Mouse (Mus musculus) lung, postnatal 25 days (tissue): ENCODE data around the gene Tmem165.

Source experiments
- DNase-seq: peaks from one replicate; pipeline ENCODE4 v3.0.0; 2022; ENCODE audit warnings: low spot score

Gene Tmem165

GRCm38 (mm10) chr5:76171039-76171438 is 12.6 kb upstream of the Tmem165 start:
- DNase-seq: no peak

- no peak for DNase-seq
Measured at GRCm38 (mm10) chr5:76175051-76175450, 8.6 kb upstream of the Tmem165 start.

GRCm38 (mm10) chr5:76176411-76176810 is 7.3 kb upstream of the Tmem165 start:
- no peak for DNase-seq

- DNase-seq: no peak
Measured at GRCm38 (mm10) chr5:76176841-76177240, 6.8 kb upstream of the Tmem165 start.

GRCm38 (mm10) chr5:76177664-76178063 is 6.0 kb upstream of the Tmem165 start:
- DNase-seq: no peak

- no peak for DNase-seq
Measured at GRCm38 (mm10) chr5:76179171-76179570, 4.5 kb upstream of the Tmem165 start.

- DNase-seq: no peak
Measured at GRCm38 (mm10) chr5:76179791-76180190, 3.9 kb upstream of the Tmem165 start.

- no peak for DNase-seq
Measured at GRCm38 (mm10) chr5:76182326-76182725, 1.4 kb upstream of the Tmem165 start.

- no peak for DNase-seq
Measured at GRCm38 (mm10) chr5:76183043-76183749, 484 bp upstream of the Tmem165 start.

- peak; percentile 75 for DNase-seq
Measured at GRCm38 (mm10) chr5:76184286-76185080, 803 bp downstream of the Tmem165 start.

GRCm38 (mm10) chr5:76187885-76188284 is 4.2 kb downstream of the Tmem165 start:
- DNase-seq: no peak

- DNase-seq: no peak
Measured at GRCm38 (mm10) chr5:76190609-76191008, 6.9 kb downstream of the Tmem165 start.

- no peak for DNase-seq
Measured at GRCm38 (mm10) chr5:76193075-76193474, 9.4 kb downstream of the Tmem165 start.

- peak; percentile 58 for DNase-seq
Measured at GRCm38 (mm10) chr5:76194377-76194945, 10.8 kb downstream of the Tmem165 start.

GRCm38 (mm10) chr5:76199346-76199745 is 15.7 kb downstream of the Tmem165 start:
- DNase-seq: no peak

- DNase-seq: no peak
Measured at GRCm38 (mm10) chr5:76203171-76203570, 19.5 kb downstream of the Tmem165 start.

- no peak for DNase-seq
Measured at GRCm38 (mm10) chr5:76205886-76206285, 22.2 kb downstream of the Tmem165 start.

GRCm38 (mm10) chr5:76208066-76208465 is 24.4 kb downstream of the Tmem165 start:
- no peak for DNase-seq

- DNase-seq: no peak
Measured at GRCm38 (mm10) chr5:76216691-76217090, 33.0 kb downstream of the Tmem165 start.

- no peak for DNase-seq
Measured at GRCm38 (mm10) chr5:76231171-76231855, 47.6 kb downstream of the Tmem165 start.

- no peak for DNase-seq
Measured at GRCm38 (mm10) chr5:76243274-76243673, 59.6 kb downstream of the Tmem165 start.

GRCm38 (mm10) chr5:76243929-76244328 is 60.2 kb downstream of the Tmem165 start:
- DNase-seq: no peak
